Mouse (Mus musculus): ENCODE results near the gene Mcrs1. TPM values are rescaled to one million over a fixed set of nuclear protein-coding genes. Genes with fewer than 3 reads are reported as not detected.

The Mcrs1 gene
- total and polyA plus RNA-seq, 3 experiments = 29.8 to 83.4 (median 45.7) TPM

DNA sequence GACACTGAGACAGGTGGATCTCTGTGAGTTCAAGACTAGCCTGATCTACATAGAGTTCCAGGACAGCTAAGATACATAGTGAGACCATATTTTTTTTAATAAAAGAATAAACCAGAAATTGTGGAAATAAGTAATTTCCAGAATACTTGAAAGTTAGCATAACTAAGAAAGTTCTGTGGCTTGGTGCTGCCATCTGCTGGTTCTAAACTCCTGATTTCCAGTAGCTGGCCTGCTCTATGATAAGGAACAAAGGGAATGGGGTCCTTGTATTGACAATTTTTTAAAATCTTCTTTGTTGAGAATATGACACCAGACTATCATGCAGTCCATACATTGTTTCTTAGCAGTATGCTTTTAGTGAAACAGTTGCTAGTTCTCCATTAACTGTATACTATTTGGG is 53.0 kb downstream of the Mcrs1 start:
- TF ChIP-seq POLR2AphosphoS5 (IDR thresholded peaks at IDR 0.05; ENCODE audit: insufficient replicate concordance, low read depth, low read length) (no peak), TAL1 (conservative IDR thresholded peaks at IDR 0.05; ENCODE audit: low read depth, low read length) (no peak)
- H3K4me1 ChIP-seq (ENCODE audit: insufficient read depth, low read depth, low read length) = no peaks in the 10 kb centered on the region; the same call in 1 of the 2 replicates
- no peaks in the 10 kb centered on the region for H3K9me3 ChIP-seq (replicated peaks)
- H3K27me3 ChIP-seq (ENCODE audit: insufficient read depth, low read length) = peaks cover 8% of the 10 kb centered on the region; the same call in 1 of the 2 replicates
- ATAC-seq (ENCODE audit: extremely low read depth, insufficient number of reproducible peaks, low FRiP score, poor library complexity, severe bottlenecking) (no peak), DNase-seq (ENCODE audit: low spot score) (no peak)
- H3K36me3 ChIP-seq (replicated peaks) = no peaks in the 10 kb centered on the region
- H3K4me3 ChIP-seq (ENCODE audit: low read depth, low read length) = no peak overlapping the region

DNA sequence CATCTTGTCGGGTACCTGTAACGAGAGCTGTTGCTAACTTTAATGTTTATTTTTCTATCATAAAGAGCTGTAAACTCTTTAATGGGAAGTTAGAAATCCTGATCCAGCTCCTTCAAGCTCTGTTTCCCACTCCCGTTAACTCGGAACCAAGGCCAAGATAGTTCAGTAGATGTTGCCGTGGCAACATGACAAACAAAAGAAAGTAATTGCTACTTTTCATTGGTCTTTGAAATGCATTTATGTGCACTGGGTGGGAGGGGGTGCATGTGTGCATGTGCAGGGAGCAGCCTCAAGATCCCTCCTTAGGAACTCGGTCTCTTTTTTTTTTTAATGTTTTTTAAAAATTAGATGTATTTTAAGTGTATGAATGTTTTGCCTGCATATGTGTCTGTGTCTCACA is 56.7 kb downstream of the Mcrs1 start:
- no peaks in the 10 kb centered on the region for H3K9me3 ChIP-seq (replicated peaks)
- no peak for DNase-seq (ENCODE audit: low spot score)
- ATAC-seq (ENCODE audit: extremely low read depth, insufficient number of reproducible peaks, low FRiP score, poor library complexity, severe bottlenecking) = no peak
- no peak for TF ChIP-seq TAL1 (conservative IDR thresholded peaks at IDR 0.05; ENCODE audit: low read depth, low read length)
- no peak for TF ChIP-seq GATA2 (IDR thresholded peaks at IDR 0.05; ENCODE audit: borderline replicate concordance, low read depth, low read length)
- no peak for TF ChIP-seq POLR2AphosphoS5 (IDR thresholded peaks at IDR 0.05; ENCODE audit: insufficient replicate concordance, low read depth, low read length)
- no peak for TF ChIP-seq GATA1 (IDR thresholded peaks at IDR 0.05; ENCODE audit: borderline replicate concordance, low read length)
- TF ChIP-seq CTCF (IDR thresholded peaks at IDR 0.05; ENCODE audit: low read depth, low read length) = no peak
- no peak overlapping the region for H3K4me3 ChIP-seq (ENCODE audit: low read depth, low read length)
- no peaks in the 10 kb centered on the region; the same call in 1 of the 2 replicates for H3K4me1 ChIP-seq (ENCODE audit: insufficient read depth, low read depth, low read length)
- H3K27me3 ChIP-seq (ENCODE audit: insufficient read depth, low read length) = peaks cover 18% of the 10 kb centered on the region; the same call in 1 of the 2 replicates
- H3K36me3 ChIP-seq (replicated peaks) = no peaks in the 10 kb centered on the region

DNA sequence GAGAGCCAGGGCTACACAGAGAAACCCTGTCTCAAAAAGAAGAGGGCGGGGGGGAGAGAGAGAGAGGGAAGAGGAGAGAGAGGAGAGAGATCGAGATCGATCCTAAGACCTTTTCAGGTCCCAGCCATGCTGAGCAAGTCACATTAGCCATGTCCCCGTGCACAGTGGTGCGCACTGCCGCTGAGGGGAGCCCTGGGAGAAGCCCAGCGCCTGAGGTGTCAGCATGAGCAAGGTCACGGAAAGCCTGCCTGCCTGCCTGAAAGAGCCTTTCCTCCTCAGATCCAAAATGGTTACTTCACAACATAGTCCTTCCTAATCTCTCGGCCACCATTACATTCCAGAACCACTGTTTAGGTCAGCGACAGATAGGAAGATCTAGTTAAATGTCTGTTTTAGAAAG is 57.4 kb downstream of the Mcrs1 start:
- H3K36me3 ChIP-seq (replicated peaks) = no peaks in the 10 kb centered on the region
- no peak for DNase-seq (ENCODE audit: low spot score)
- TF ChIP-seq GATA1 (IDR thresholded peaks at IDR 0.05; ENCODE audit: borderline replicate concordance, low read length) (no peak), GATA2 (IDR thresholded peaks at IDR 0.05; ENCODE audit: borderline replicate concordance, low read depth, low read length) (no peak)
- no peaks in the 10 kb centered on the region for H3K4me1 ChIP-seq (ENCODE audit: insufficient read depth, low read depth, low read length)
- no peaks in the 10 kb centered on the region for H3K9me3 ChIP-seq (replicated peaks)
- peaks cover 14% of the 10 kb centered on the region; the same call in 1 of the 2 replicates for H3K27me3 ChIP-seq (ENCODE audit: insufficient read depth, low read length)
- H3K4me3 ChIP-seq (ENCODE audit: low read depth, low read length) = no peak overlapping the region
- ATAC-seq (ENCODE audit: extremely low read depth, insufficient number of reproducible peaks, low FRiP score, poor library complexity, severe bottlenecking) = no peak

Other genes starting within 250 kb of the Mcrs1 start
- 856 and 1,023 TPM in 2 replicates for gene Tuba1c, start 222.1 kb downstream of the Mcrs1 start, total RNA-seq (2014; fragmentation: Nextera tagmentation)
- gene Tuba1c, start 222.1 kb downstream of the Mcrs1 start, total RNA-seq (2017) = 252 and 273 TPM in 2 replicates
- 47.1 and 72.7 TPM in 2 replicates for gene Tuba1c, start 222.1 kb downstream of the Mcrs1 start, polyA plus RNA-seq (2012)
- gene Prph, start 196.8 kb downstream of the Mcrs1 start, total RNA-seq (2014; fragmentation: Nextera tagmentation) = not detected in 2 replicates
- not detected in 2 replicates for gene Prph, start 196.8 kb downstream of the Mcrs1 start, total RNA-seq (2017)
- gene Prph, start 196.8 kb downstream of the Mcrs1 start, polyA plus RNA-seq (2012) = not detected in 2 replicates
- 58.2 and 59.0 TPM in 2 replicates for gene Troap, start 177.4 kb downstream of the Mcrs1 start, total RNA-seq (2014; fragmentation: Nextera tagmentation)
- gene Troap, start 177.4 kb downstream of the Mcrs1 start, total RNA-seq (2017) = 22.3 and 22.8 TPM in 2 replicates
- gene Troap, start 177.4 kb downstream of the Mcrs1 start, polyA plus RNA-seq (2012) = 71.0 and 73.9 TPM in 2 replicates
- not detected in 2 replicates for gene C1ql4, start 164.1 kb downstream of the Mcrs1 start, total RNA-seq (2014; fragmentation: Nextera tagmentation)
- not detected in 2 replicates for gene C1ql4, start 164.1 kb downstream of the Mcrs1 start, total RNA-seq (2017)
- gene C1ql4, start 164.1 kb downstream of the Mcrs1 start, polyA plus RNA-seq (2012) = not detected in 2 replicates
- gene Dnajc22, start 158.8 kb downstream of the Mcrs1 start, total RNA-seq (2014; fragmentation: Nextera tagmentation) = not detected in 2 replicates
- gene Dnajc22, start 158.8 kb downstream of the Mcrs1 start, total RNA-seq (2017) = 0.16 TPM in 1 of 2 replicates, not detected in the other
- not detected in 2 replicates for gene Dnajc22, start 158.8 kb downstream of the Mcrs1 start, polyA plus RNA-seq (2012)
- gene Spats2, start 126.0 kb downstream of the Mcrs1 start, total RNA-seq (2014; fragmentation: Nextera tagmentation) = not detected in 2 replicates
- gene Spats2, start 126.0 kb downstream of the Mcrs1 start, total RNA-seq (2017) = 0.05 and 0.12 TPM in 2 replicates
- not detected in 2 replicates for gene Spats2, start 126.0 kb downstream of the Mcrs1 start, polyA plus RNA-seq (2012)
- gene Kcnh3, start 27.1 kb downstream of the Mcrs1 start, total RNA-seq (2014; fragmentation: Nextera tagmentation) = not detected in 2 replicates
- 0.05 TPM in 1 of 2 replicates, not detected in the other for gene Kcnh3, start 27.1 kb downstream of the Mcrs1 start, total RNA-seq (2017)
- gene Kcnh3, start 27.1 kb downstream of the Mcrs1 start, polyA plus RNA-seq (2012) = not detected in 2 replicates
- 39.1 and 39.5 TPM in 2 replicates for gene Prpf40b, start 43.1 kb upstream of the Mcrs1 start, total RNA-seq (2014; fragmentation: Nextera tagmentation)
- gene Prpf40b, start 43.1 kb upstream of the Mcrs1 start, total RNA-seq (2017) = 10.1 and 13.1 TPM in 2 replicates
- gene Prpf40b, start 43.1 kb upstream of the Mcrs1 start, polyA plus RNA-seq (2012) = 47.2 and 53.8 TPM in 2 replicates
- not detected in 2 replicates for gene Fam186b, start 43.9 kb upstream of the Mcrs1 start, total RNA-seq (2014; fragmentation: Nextera tagmentation)
- gene Fam186b, start 43.9 kb upstream of the Mcrs1 start, total RNA-seq (2017) = 0.12 TPM in 1 of 2 replicates, not detected in the other
- not detected in 2 replicates for gene Fam186b, start 43.9 kb upstream of the Mcrs1 start, polyA plus RNA-seq (2012)
- 4.8 TPM in 1 of 2 replicates, not detected in the other for gene Fmnl3, start 118.5 kb upstream of the Mcrs1 start, total RNA-seq (2014; fragmentation: Nextera tagmentation)
- gene Fmnl3, start 118.5 kb upstream of the Mcrs1 start, total RNA-seq (2017) = 0.11 and 0.46 TPM in 2 replicates
- 0.07 and 0.08 TPM in 2 replicates for gene Fmnl3, start 118.5 kb upstream of the Mcrs1 start, polyA plus RNA-seq (2012)
- gene Tmbim6, start 140.9 kb upstream of the Mcrs1 start, total RNA-seq (2014; fragmentation: Nextera tagmentation) = 239 and 279 TPM in 2 replicates
- 91.2 and 93.0 TPM in 2 replicates for gene Tmbim6, start 140.9 kb upstream of the Mcrs1 start, total RNA-seq (2017)
- gene Tmbim6, start 140.9 kb upstream of the Mcrs1 start, polyA plus RNA-seq (2012) = 97.5 and 125 TPM in 2 replicates
- gene Nckap5l, start 205.8 kb upstream of the Mcrs1 start, total RNA-seq (2014; fragmentation: Nextera tagmentation) = 16.1 and 18.7 TPM in 2 replicates
- 0.58 and 0.60 TPM in 2 replicates for gene Nckap5l, start 205.8 kb upstream of the Mcrs1 start, total RNA-seq (2017)
- gene Nckap5l, start 205.8 kb upstream of the Mcrs1 start, polyA plus RNA-seq (2012) = 15.2 and 17.2 TPM in 2 replicates
- 10.3 and 13.2 TPM in 2 replicates for gene Bcdin3d, start 222.8 kb upstream of the Mcrs1 start, total RNA-seq (2014; fragmentation: Nextera tagmentation)
- 8.6 and 10.8 TPM in 2 replicates for gene Bcdin3d, start 222.8 kb upstream of the Mcrs1 start, total RNA-seq (2017)
- 10.0 and 10.5 TPM in 2 replicates for gene Bcdin3d, start 222.8 kb upstream of the Mcrs1 start, polyA plus RNA-seq (2012)

All from G1E (cell line).